Comparison of ENCODE assay signal across 9 mouse cellular contexts in genomic region chr13:42575725-42576426, GRCm38 (mm10).
DNase-seq lines count a peak whose midpoint lies in the region; ATAC-seq and TF ChIP-seq lines count a peak whose summit lies in the region.
"Had no signal": no experiment of that assay in that cellular context is flagged by ENCODE, and none has a peak within 500 bp of the region (broad histone marks: within the 10 kb centered on the region; RNA-seq: fewer than 3 reads in every experiment).

No protein-coding gene starts in this region.

- H3K4me1 ChIP-seq in liver, adult 2 months (ENCODE audit: control insufficient read depth, insufficient read depth, low read length) = no peaks in the 10 kb centered on the region
- H3K4me1 ChIP-seq in liver, embryonic 11.5 days (replicated peaks; ENCODE audit: control insufficient read depth, insufficient read depth, low read length) = no peaks in the 10 kb centered on the region
- H3K4me1 ChIP-seq in forebrain, postnatal 0 days (ENCODE audit: insufficient read depth) = no peaks in the 10 kb centered on the region
- H3K4me1 ChIP-seq in hindbrain, postnatal 0 days (ENCODE audit: insufficient read depth, low read length) = no peaks in the 10 kb centered on the region
- H3K4me1 ChIP-seq in neural tube, embryonic 11.5 days (ENCODE audit: control insufficient read depth, insufficient read depth, low read length) = no peaks in the 10 kb centered on the region

- intact Hi-C loops in left cerebral cortex, postnatal 10 days (cut with DNase I) = no loop called here

- peak; percentile 88 for TF ChIP-seq CTCF in liver, adult 2 months (IDR thresholded peaks at IDR 0.05; ENCODE audit: low read depth, low read length)
- peak; percentile 98 for TF ChIP-seq CTCF in forebrain, postnatal 0 days (IDR thresholded peaks at IDR 0.05; ENCODE audit: low read depth)
- TF ChIP-seq CTCF in hindbrain, postnatal 0 days (IDR thresholded peaks at IDR 0.05; ENCODE audit: low read depth) = peak; percentile 97

- no peak overlapping the region for H3K9ac ChIP-seq in liver, adult 2 months (ENCODE audit: low read depth, low read length)
- H3K9ac ChIP-seq in liver, embryonic 11.5 days (ENCODE audit: low read depth, low read length) = no peak overlapping the region
- H3K9ac ChIP-seq in forebrain, postnatal 0 days = no peak overlapping the region
- no peak overlapping the region for H3K9ac ChIP-seq in hindbrain, postnatal 0 days (replicated peaks; ENCODE audit: low read length)
- no peak overlapping the region for H3K9ac ChIP-seq in neural tube, embryonic 11.5 days (ENCODE audit: low read length)
- H3K9ac ChIP-seq: embryonic facial prominence, embryonic 15.5 days had no signal

- H3K4me3 ChIP-seq in liver, adult 2 months (ENCODE audit: insufficient read depth, low read depth, low read length) = no peak overlapping the region
- H3K4me3 ChIP-seq in liver, embryonic 11.5 days (ENCODE audit: low read depth, low read length) = no peak overlapping the region
- no peak overlapping the region for H3K4me3 ChIP-seq in forebrain, postnatal 0 days (ENCODE audit: low read depth, low read length)
- no peak overlapping the region for H3K4me3 ChIP-seq in hindbrain, postnatal 0 days (ENCODE audit: low read length)
- H3K4me3 ChIP-seq in neural tube, embryonic 11.5 days (ENCODE audit: low read depth, low read length) = no peak overlapping the region
- H3K4me3 ChIP-seq: embryonic facial prominence, embryonic 15.5 days had no signal

- no peaks in the 10 kb centered on the region for H3K27me3 ChIP-seq in liver, adult 2 months (ENCODE audit: control insufficient read depth, insufficient read depth, low read length)
- no peaks in the 10 kb centered on the region for H3K27me3 ChIP-seq in liver, embryonic 11.5 days (replicated peaks; ENCODE audit: control insufficient read depth, insufficient read depth, low read length)
- no peaks in the 10 kb centered on the region for H3K27me3 ChIP-seq in forebrain, postnatal 0 days (ENCODE audit: insufficient read depth, low read length)
- H3K27me3 ChIP-seq in hindbrain, postnatal 0 days (ENCODE audit: insufficient read depth, low read length) = no peaks in the 10 kb centered on the region
- no peaks in the 10 kb centered on the region for H3K27me3 ChIP-seq in neural tube, embryonic 11.5 days (ENCODE audit: control insufficient read depth, insufficient read depth, low read length)
- H3K27me3 ChIP-seq: embryonic facial prominence, embryonic 15.5 days had no signal

- no peak overlapping the region for H3K27ac ChIP-seq in liver, adult 2 months (replicated peaks; ENCODE audit: insufficient read depth, low read depth, low read length)
- H3K27ac ChIP-seq in liver, embryonic 11.5 days (ENCODE audit: low read depth, low read length) = no peak overlapping the region
- no peak overlapping the region for H3K27ac ChIP-seq in forebrain, postnatal 0 days (ENCODE audit: low read depth, low read length)
- no peak overlapping the region for H3K27ac ChIP-seq in hindbrain, postnatal 0 days
- H3K27ac ChIP-seq in neural tube, embryonic 11.5 days (ENCODE audit: low read depth, low read length) = no peak overlapping the region
- H3K27ac ChIP-seq: embryonic facial prominence, embryonic 15.5 days had no signal

- no peak for TF ChIP-seq POLR2A in liver, adult 2 months (IDR thresholded peaks at IDR 0.05; ENCODE audit: extremely low read depth, insufficient read depth, low read length)

- no peak overlapping the region for H3K4me2 ChIP-seq in liver, embryonic 11.5 days
- no peak overlapping the region for H3K4me2 ChIP-seq in forebrain, postnatal 0 days (ENCODE audit: low read depth)
- no peak overlapping the region for H3K4me2 ChIP-seq in hindbrain, postnatal 0 days (ENCODE audit: low read depth, low read length)
- H3K4me2 ChIP-seq in neural tube, embryonic 11.5 days (ENCODE audit: low read depth) = no peak overlapping the region
- H3K4me2 ChIP-seq: embryonic facial prominence, embryonic 15.5 days had no signal

- H3K36me3 ChIP-seq in liver, adult 2 months (ENCODE audit: control insufficient read depth, insufficient read depth, low read length) = no peaks in the 10 kb centered on the region
- no peaks in the 10 kb centered on the region for H3K36me3 ChIP-seq in liver, embryonic 11.5 days (ENCODE audit: control insufficient read depth, insufficient read depth, low read length)
- no peaks in the 10 kb centered on the region for H3K36me3 ChIP-seq in forebrain, postnatal 0 days (ENCODE audit: insufficient read depth)
- H3K36me3 ChIP-seq in hindbrain, postnatal 0 days (ENCODE audit: insufficient read depth, low read length) = no peaks in the 10 kb centered on the region
- no peaks in the 10 kb centered on the region for H3K36me3 ChIP-seq in neural tube, embryonic 11.5 days (ENCODE audit: control insufficient read depth, insufficient read depth, low read length)
- H3K36me3 ChIP-seq: embryonic facial prominence, embryonic 15.5 days had no signal

- ATAC-seq in liver, embryonic 11.5 days (replicated peaks; ENCODE audit: low FRiP score) = no peak
- ATAC-seq in forebrain, postnatal 0 days = peak; percentile 68
- peak; percentile 24; the same call in 1 of the 2 replicates for ATAC-seq in hindbrain, postnatal 0 days
- no peak for ATAC-seq in neural tube, embryonic 11.5 days (ENCODE audit: insufficient read depth, low FRiP score, low TSS enrichment)

- no peaks in the 10 kb centered on the region for H3K79me2 ChIP-seq in liver, adult 2 months (ENCODE audit: control insufficient read depth, insufficient read depth, low read length)

- DNase-seq in liver, adult 2 months (ENCODE audit: extremely low read depth, low read depth, low spot score) = peak; percentile 39
- DNase-seq in liver, embryonic 11.5 days (ENCODE audit: low spot score) = no peak
- peak; percentile 53 for DNase-seq in cerebellum, adult 11 months
- DNase-seq in forebrain, postnatal 0 days = peak; percentile 92
- DNase-seq in hindbrain, postnatal 0 days (ENCODE audit: low spot score) = peak; percentile 91
- DNase-seq in left cerebral cortex, postnatal 10 days (ENCODE audit: extremely low spot score in 1 of 2, low spot score in 2 of 2) = peak; percentile 76 to 86
- peak; percentile 78 for DNase-seq in neural tube, embryonic 11.5 days (ENCODE audit: low spot score)
- DNase-seq in thymus, postnatal 0 days (ENCODE audit: low spot score) = peak; percentile 34

- no peaks in the 10 kb centered on the region for H3K9me3 ChIP-seq in liver, embryonic 11.5 days (ENCODE audit: control insufficient read depth, low read length)
- H3K9me3 ChIP-seq in forebrain, postnatal 0 days (ENCODE audit: low read length) = no peaks in the 10 kb centered on the region
- no peaks in the 10 kb centered on the region for H3K9me3 ChIP-seq in hindbrain, postnatal 0 days (ENCODE audit: low read length)
- H3K9me3 ChIP-seq in neural tube, embryonic 11.5 days (ENCODE audit: control insufficient read depth, low read length) = no peaks in the 10 kb centered on the region
- H3K9me3 ChIP-seq: embryonic facial prominence, embryonic 15.5 days had no signal

- WGBS in liver, adult 2 months = 43% methylated on average over 16 of the region's 16 CpGs
- 28% methylated on average over 16 of the region's 16 CpGs for WGBS in liver, embryonic 11.5 days
- 39% methylated on average over 16 of the region's 16 CpGs for WGBS in forebrain, postnatal 0 days
- 37% methylated on average over 16 of the region's 16 CpGs for WGBS in hindbrain, postnatal 0 days
- WGBS in neural tube, embryonic 11.5 days = 34% methylated on average over 16 of the region's 16 CpGs

Comparison
In these comparisons a context has a peak if more than half of its experiments do, and no peak if none do; other contexts are left out.
1. ATAC-seq: peak in forebrain, postnatal 0 days (single experiment) and hindbrain, postnatal 0 days (single experiment); none in liver, embryonic 11.5 days (single experiment) and neural tube, embryonic 11.5 days (single experiment).
2. Peak in every context shown above with its lines, with median percentiles within 50 percentile points of each other: CTCF ChIP-seq.